Mouse (Mus musculus) 3T3-L1 (cell line): Measurements from ENCODE around the gene Ei24.

Source experiments
- DNase-seq: peaks from one replicate; pipeline ENCODE4 v3.0.0-alpha.2; 2015; ENCODE audit warnings: low read depth, low spot score

Gene Ei24

DNA sequence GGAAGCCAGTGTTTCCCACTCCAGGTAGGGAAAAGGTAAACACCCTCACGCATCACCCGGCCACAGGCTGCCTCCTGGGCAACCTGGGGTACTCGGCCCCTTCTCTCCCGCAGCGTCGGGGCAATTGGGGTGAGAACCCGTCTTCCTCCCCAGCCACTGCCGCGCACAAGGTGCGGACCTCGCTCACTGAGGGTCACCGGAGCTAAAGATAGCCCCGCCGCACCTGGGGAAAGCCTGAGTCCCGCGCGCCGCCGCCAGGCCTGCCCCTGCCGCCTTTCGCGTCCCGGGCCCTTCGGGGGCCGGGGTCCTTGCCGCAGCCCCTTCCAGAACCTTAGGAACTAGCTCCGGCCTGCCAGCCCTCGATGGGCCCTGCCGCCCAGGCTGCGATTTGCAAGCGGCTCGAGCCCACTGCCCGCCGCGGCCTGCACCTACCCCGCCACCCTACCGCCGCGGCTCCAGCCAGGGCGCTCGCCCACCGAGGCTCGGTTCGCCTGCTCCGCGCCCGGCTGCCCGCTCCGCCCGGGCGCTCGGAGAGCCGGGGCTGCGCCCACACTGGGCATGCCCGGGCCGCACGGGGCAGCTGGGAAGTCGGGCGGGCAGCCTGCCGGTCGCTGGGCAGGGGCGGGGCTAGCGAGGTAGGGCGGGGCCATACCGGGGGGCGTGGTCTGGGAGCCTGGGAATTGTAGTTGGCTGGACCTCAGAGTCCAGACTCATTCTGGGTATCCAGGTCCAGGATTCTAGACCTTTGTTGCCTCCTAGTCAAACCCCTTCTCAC is at the start of gene Ei24:
Ei24 (minus strand) TSS at position 613 of the 775 bp plus-strand sequence.
- peak; percentile 77 for DNase-seq

DNA sequence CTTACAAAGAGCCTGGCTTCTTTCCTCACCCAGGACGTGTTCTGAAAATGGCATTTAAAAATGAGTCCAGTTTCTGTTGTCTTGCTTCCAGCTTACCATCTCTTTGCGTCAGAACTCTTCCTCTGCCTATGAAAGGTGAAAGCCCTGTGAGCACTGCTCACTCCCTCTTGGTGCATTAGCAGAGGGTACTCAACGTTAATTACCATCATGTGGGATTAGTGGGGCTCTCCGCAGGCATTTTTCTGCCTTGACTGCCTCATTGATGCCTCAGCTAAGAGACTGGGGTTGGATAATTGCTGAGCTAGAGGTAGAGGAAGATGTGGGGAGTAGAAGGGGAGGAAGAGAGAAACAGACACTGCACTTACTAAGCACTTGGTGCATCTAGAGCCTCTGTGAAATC is 49.2 kb upstream of the Ei24 start:
- no peak for DNase-seq

DNA sequence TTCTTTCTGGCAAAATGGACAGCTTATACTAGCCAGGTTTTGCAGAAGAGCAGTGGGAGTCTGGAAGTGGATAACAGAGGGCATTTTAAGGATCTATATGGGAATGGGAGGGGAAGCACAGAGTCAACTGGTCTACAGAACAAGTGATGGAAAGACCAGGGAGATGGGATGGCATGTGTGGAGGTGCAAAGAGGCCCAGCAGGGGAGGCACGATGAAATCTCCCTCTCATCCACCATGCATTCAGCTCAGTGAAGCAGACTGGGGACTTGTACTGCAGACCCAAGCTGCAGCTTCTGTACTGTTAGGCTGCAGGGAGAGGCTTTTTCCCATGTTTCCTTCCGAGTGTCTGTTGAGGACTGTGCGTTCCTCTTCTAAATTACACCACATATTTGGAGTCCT is 36.7 kb upstream of the Ei24 start:
- DNase-seq: no peak

DNA sequence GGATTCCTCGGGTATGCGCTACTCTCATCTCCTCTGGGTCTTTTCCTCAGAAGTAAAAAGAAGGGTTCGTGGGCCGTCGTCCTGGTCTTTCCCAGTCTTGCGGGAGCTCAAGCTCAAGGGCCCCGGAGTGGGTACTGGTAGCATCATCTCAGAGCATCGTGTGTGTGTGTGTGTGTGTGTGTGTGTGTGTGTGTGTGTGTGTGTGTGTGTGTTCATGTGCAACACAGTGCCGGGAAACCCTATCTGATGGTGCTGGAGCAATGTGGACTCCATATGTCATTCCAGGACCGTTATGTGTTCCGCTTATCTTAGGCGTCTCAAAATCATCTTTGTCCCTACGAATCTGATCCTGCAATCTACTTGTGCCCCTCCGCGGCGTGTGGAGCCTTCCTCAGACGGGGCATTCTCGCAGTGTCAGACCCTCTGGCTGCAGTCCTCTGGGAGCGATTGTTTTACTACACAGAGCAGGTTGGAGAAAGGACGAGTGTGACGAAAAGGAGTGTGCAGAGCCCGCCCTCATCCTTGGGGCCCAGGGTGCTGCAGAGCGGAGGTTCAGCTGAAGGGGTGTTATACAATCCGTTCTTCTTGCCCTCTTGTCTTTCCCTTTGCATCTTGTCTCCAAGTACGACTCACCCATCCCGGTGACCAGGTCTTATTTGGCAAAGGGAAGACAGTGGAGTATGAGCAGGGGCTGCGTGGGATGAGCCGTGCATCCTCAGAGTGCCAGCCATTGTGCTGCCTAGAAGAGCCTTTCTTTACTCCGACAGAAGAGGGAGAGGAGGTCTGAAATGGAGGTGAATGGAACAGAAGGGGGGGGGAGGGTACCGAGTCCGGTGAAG is 36.1 kb upstream of the Ei24 start:
- DNase-seq: no peak

DNA sequence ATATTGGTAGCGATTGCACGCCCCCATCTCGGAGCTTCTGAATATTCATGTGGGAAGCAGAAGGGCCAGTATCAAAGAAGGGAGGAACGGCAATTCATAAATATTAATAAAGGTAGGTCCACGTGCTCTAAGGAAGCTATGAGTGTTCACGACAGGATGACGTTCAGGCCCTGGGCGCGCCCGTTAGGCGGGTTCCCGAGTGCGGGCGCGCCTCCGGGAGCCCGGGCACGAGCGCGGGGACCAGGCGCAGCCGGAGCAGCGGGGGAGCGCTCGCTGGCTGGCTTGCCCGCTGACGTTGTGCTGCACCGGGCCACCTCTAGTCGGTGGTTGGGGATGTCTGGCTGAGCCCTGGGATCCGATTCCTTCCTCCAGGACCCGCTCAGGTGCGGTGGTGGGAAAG is 35.3 kb upstream of the Ei24 start:
- no peak for DNase-seq

DNA sequence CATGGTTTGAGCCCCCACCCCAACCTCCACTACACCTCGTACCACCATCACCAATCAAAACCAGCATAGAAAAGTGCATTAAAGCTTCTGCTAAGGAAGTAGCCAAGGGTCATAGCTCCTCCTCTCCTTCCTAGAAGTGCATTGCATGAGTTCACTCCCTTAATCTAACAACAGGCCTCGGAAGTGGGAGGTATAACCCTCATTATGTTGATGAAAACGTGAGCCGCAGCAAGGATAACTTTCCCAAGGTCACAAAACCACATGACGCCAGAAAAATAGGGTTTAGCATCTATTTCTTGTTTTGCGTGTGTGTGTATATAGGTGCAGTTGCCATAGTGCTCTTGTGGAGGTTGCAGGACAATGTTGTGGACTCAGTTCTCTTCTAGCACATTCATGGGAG is 34.2 kb upstream of the Ei24 start:
- no peak for DNase-seq

DNA sequence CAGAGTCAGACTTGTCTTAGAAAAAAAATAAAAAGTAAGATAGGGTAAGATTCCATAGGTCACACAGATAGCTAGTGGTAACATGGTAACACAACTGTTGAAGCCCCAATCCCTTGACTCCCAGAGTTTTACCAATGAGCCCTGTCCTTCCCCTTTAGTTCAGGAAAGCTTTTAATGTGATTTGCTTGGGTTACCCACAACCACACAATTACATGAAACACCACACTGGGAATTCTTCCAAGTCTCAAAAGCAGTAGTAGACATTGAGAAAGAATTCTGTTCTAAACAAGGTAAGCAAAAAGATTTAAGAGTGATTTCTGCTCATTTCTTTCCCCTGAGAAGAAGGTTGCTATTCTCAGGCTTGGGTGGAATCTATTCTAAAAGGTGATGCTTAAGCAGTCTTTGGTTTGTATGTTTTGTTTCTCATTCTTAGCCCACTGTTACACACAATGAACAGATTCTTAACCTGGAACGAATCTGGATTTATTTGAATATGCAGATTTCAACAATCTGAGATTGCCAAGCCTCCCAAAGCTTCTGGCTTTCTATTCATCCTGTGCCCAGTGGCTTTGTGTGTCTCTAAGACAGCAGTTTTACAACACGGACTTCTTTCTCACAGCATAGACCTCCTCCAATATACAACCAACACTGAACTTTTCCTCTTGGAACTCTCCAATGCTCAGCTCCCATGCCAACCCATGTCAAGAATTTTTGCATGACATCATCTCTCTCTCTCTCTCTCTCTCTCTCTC is 29.6 kb upstream of the Ei24 start:
- no peak for DNase-seq

DNA sequence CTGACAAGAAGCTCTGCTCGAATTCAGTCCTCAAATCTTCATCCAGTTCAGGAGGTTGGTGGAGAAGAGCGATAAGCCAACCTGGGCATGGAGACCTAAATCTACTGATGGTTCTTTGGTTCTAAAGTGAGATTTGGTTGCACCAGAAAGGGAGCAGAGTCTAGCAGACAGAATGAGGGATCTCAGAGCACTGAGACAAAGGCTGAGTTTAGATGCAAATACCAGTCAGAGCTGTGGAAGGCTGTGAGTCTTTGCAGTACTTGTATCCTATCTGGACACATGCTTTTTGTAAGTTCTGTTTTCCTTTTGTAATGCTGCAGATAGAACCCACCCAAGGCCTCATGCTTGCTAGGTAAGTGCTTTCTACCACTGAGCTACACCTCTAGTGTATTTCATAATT is 24.8 kb upstream of the Ei24 start:
- no peak for DNase-seq

DNA sequence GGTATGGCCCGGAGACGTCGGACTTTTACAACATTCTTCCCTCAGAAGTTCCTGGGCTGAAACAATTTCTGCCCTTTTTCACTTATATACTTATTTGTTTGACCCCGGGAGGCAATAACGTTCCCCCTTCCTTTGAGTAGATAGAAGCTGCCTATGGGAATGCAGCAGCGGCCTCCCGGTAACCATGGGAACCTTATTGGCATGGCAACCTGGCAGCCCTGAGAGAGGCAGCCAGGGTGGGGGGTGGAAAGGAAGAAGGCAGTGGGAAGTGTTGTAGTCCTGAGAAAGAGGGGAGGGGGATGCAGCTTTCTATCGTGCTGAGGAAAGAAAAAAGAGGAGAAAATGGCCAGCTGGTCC is 24.4 kb upstream of the Ei24 start, which contains the start of gene Fez1:
Fez1 (plus strand) TSS at position 221 of the 357 bp plus-strand sequence.
- no peak for DNase-seq

DNA sequence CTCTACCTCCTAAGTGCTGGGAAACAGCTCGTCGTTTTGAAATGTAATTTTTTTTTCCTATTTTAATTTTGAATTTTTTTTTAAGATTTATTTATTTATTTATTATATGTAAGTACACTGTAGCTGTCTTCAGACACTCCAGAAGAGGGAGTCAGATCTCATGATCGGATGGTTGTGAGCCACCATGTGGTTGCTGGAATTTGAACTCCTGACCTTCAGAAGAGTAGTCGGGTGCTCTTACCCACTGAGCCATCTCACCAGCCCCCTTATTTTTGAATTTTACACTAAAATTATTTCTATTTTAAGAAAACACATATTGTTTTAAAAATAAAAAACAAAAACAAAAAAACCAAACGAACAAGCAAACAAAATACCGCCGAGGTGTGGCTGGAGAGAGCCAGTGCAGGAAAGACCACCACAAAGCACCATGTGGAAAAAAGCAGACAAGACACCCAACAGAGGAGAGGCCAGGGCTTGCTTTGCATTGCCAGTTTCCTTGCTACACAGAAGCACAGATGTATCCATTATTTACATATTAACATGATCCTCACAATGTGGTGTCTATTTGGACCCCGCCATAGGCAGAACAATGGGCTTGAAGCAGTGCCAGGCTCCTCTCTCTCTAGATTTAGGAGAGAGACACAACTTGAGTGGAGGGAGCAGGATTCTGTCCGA is 23.9 kb upstream of the Ei24 start:
- DNase-seq: no peak

DNA sequence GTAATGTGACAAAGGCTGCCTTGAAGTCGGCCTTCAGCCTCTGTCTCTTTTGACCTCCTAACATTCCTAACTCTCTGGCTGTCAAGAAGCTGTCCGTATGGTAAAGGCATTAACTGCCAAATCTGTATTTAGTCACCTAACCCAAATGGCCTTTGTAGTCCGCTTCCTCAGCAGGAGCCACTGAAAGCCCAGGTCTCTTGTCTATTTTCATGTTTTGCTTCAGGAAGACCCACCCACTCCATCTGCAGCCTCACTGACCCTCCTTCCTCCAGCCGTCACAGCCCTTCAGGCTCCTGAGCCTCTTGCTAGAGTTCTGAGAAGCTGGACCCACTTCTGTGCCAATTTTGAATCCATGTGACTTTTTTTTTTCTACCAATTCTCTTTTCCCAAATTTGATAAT is 21.7 kb upstream of the Ei24 start:
- DNase-seq: no peak

DNA sequence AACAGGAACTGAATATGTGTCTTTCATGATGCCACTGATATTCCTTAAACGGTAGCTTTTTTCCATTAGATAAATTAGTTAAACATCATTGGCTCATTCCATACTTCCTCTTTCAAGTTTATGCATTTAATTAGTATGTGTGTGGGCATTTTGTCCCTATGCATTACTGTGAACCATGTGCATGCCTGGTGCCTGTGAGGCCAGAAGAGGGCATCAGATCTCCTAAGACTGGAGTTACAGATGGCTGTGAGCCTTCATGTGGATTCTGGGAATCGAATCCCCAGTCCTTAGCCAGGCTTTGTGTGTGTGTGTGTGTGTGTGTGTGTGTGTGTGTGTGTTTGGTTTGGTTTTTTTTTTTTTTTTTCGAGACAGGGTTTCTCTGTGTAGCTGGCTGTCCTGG is 17.3 kb upstream of the Ei24 start:
- DNase-seq: peak; percentile 45

DNA sequence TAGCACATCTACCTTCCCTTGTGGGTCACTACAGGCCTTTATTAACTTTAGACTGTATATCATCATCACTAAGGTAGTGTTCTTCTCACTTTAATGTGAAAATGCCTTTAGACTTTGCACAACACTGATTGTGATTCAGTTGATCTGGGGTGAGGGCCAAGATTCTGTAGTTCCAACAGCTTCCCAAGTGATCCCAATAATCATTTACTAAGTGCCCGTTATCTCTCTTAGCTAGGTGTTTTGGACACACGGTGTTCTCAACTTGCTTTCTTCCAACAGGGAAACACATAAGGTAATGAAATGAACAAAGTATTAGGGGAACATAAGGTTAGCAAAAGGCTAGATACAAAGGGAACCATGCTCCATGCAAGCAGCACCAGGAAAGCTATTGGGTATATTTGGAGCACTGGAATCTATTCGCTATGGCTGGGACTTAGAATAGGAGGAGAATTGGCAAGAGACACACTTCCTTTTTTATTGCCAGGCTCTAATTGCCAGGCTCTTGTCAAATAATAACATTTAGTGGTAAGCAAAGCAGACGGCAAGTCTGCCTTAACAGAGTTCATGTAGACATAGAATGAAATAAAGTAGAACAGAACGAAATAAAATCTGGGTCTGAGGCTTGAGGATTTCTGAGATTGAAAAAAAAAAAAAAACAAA is 11.1 kb upstream of the Ei24 start:
- DNase-seq: no peak

DNA sequence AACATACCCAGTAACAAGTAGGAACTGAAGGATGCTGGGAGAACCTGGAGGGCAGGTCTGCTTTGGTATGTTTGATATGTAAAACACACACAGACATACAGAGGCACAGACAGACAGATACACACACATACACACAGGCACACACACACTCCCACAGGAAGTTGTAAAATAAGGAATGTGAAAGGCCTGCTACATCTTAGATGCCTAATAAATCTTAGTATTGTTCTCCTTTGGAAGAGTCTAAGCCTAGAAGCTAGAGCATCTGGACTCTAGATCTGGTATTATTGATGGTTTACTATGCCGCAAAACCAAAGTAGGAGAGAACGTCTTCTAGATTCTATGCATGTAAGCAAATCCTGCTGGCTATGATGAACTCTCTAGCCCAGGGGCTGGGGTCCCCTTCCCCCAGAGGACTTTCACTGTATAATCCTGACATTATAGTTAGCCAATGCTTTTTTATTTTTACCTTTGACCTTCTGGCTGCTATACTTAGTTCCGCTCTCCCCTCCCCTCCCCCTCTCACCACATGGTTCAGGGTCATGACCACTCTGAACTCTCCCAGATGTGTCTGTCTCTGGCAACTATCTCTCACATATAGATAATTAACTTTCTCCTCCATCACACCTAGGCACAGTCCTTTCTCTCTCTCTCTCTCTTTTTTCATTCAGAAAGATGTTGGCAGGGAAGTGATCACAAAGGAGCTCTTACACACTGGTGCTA is 8.2 kb upstream of the Ei24 start:
- DNase-seq: no peak

DNA sequence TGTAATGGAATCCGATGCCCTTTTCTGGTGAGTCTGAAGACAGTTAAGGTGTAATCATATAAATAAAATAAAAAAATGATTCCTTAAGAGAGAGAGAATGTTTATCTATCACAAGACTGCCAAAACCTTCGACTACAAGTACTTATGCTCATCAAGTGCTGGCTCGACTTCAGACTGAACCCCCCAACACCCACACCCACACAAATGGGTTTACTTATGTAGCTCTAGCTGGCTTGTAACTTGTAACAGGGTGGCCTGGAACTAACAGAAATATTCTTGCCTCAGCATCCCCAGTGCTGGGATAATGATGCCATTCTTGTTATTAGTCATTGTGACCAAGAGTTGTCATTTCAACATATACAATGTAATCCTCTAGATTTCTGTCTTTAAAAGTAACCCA is 6.7 kb upstream of the Ei24 start:
- DNase-seq: no peak

DNA sequence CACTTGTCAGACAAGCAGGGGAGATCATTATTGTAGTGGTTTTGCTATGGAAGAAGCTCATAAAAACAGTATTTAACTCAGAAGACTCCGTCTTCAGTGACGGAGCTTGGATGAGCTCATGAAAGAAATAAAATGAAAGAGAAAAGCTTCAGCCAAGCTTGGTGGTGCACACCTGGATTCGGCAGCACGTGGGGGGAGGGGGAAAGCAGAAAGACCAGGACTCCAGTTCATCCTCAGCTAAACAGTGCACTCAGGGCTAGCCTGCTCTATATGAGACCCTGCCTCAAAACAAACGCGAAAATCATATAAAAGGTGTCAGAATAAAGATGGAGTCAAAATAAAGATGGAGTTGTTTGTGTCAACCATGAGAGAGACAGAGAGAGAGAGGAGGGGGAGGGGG is 6.2 kb upstream of the Ei24 start:
- no peak for DNase-seq

DNA sequence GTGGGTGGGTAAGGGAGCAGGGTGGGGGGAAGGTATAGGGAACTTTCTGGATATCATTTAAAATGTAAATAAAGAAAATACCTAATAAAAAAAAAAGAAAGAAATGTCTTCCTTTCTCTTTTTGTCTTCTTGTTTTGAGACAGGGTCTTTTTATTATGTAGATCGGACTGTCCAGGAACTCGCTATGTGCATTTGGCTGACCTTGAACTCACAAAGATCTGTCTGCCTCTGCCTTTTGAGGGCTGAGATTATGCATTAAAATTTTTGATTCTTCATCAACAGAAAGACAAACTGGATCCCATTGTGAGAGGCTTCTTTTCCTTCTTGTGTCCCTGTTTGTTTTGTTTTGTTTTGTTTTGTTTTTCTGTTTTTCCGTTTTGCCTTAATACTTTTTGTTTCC is 5.8 kb upstream of the Ei24 start:
- no peak for DNase-seq

DNA sequence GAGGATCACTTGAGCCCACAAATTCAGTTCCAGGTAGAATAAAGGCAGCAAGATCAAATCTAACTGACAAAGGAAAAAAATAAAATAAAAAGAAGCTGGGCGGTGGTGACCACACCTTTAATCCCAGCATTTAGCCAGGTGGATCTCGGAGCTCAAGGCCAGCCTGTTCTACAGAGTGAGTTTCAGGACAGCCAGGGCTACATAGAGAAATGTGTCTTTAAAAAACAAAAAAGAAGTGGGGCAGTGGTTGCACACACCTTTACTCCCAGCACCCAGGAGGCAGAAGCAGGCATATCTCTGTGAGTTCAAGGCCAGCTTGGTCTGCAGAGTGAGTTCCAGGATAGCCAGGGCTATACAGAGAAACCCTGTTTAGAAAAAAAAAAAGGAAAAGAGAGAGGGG is 4.8 kb upstream of the Ei24 start:
- DNase-seq: no peak

DNA sequence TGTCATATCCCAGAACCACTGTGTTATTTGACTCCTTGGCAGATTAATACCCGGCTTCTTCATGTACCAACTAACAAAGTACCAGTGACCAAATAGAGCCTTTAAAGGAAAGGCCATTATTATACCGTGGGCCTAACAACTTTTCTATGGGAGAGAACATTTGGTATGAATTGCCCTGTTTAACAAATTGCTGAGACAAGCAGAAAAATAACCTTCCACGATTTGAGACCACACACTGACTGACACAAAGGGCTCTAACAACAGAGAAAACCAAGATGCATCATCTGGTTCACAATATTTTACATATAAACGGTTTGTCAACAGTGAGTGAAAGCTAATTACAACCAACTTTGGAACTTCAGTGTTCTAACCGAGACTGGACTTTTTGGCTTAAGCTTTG is 969 bp downstream of the Ei24 start:
- no peak for DNase-seq

DNA sequence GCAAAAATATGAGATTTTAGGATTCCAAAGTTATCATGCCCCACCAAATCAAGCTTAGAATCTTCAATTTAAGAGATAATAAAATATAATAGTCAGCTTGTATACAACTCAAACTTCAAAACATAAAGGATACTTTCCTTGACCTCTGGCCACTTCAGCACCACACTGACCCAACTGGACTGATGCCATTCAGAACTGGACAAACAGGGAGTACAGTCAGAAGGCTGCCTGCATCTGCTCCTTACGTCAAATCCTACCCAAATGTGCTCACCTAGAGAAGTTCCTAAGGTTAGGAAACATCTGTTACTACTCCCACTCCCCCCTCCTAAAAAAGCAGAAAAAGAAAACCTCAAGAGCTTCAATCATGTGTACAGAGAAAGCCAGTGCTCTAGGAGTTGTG is 1.6 kb downstream of the Ei24 start:
- DNase-seq: peak; percentile 6

DNA sequence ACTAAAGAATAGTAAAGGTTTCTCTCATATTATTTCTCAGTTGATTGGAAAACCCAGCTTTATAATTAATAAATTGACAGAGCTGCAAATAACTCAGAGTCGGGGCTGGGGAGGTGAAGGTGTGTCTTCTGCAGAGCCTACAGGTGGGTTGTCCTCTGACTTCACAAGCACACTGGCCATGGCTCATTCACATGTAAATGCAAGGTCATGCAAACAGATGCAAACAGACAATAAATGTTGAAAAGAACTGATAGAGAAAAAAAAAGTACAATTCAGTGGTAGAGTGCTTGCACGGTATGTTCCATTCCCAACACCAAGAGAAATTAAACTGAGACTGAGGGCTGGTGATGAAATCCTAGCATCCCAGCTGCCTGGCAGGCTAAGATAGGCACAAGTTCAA is 2.7 kb downstream of the Ei24 start:
- no peak for DNase-seq
